Mouse (Mus musculus) kidney, adult 2 months (tissue): ENCODE results near the gene Dnaaf3.

Experiments used
- CTCF ChIP-seq: fragments of 200-500 bp; conservative IDR thresholded peaks from 2 replicates; pipeline ENCODE4 v1.5.1; 2011; ENCODE audit warnings: low read depth, mild to moderate bottlenecking, control low read depth, low read length, moderate library complexity, mixed read lengths; ENCODE audit not compliant: insufficient read depth, insufficient read length
- POLR2A ChIP-seq: fragments of 200-500 bp; IDR thresholded peaks from one replicate; pipeline ENCODE4 v1.6.1; 2011; ENCODE audit warnings: low read depth, low read length, control low read depth

- TF ChIP-seq CTCF (no peak), POLR2A (no peak)
These were observed 5.0 kb downstream of the Dnaaf3 start for GRCm38 (mm10) chr7:4527302-4527689.
